Mouse (Mus musculus) lung, postnatal 0 days (tissue): ENCODE results near the gene Tanc1.

Source experiments
- CTCF ChIP-seq: IDR thresholded peaks from 2 replicates; pipeline ENCODE4 v1.5.1; 2016; ENCODE audit warnings: antibody characterized with exemption, mild to moderate bottlenecking
- EP300 ChIP-seq: IDR thresholded peaks from 2 replicates; pipeline ENCODE4 v1.6.1; 2016; ENCODE audit warnings: antibody characterized with exemption, mild to moderate bottlenecking, control low read depth

- TF ChIP-seq CTCF (no peak), EP300 (no peak)
Measured at GRCm38 (mm10) chr2:59878221-59878620, 266.4 kb downstream of the Tanc1 start.
